Mouse (Mus musculus) midbrain, postnatal 0 days (tissue): Measurements from ENCODE around the gene Cfap57. TPM values are rescaled to one million over a fixed set of nuclear protein-coding genes. Genes with fewer than 3 reads are reported as not detected.
"Not testable (repeated sequence)": the region's sequence is repeated elsewhere in the genome, so short reads cannot be mapped to it uniquely, and the experiment has no call there.

Experiments used
- ATAC-seq: fragments of 200-750 bp; cut with Nextera tagmentation; 2 replicates; pipeline ENCODE4 v1.8.0; 2017; ENCODE audit warnings: moderate number of reproducible peaks, mild to moderate bottlenecking, moderate TSS enrichment, moderate library complexity; ENCODE audit not compliant: low FRiP score
- DNase-seq: peaks from one replicate; pipeline ENCODE4 v3.0.0-alpha.2; 2015; ENCODE audit warnings: low spot score
- H3K27ac ChIP-seq: fragments of 300-500 bp; sonication (generic); 2 replicates; pipeline ENCODE4 v1.5.1; 2014; ENCODE audit warnings: low read depth, mild to moderate bottlenecking, low read length, mixed read lengths
- H3K27me3 ChIP-seq: fragments of 300-500 bp; sonication (generic); 2 replicates; pipeline ENCODE4 v1.6.1; 2014; ENCODE audit warnings: low read length, control low read depth, mixed read lengths; ENCODE audit not compliant: insufficient read depth
- H3K36me3 ChIP-seq: fragments of 300-500 bp; sonication (generic); 2 replicates; pipeline ENCODE4 v1.6.1; 2014; ENCODE audit warnings: low read length, control low read depth, mixed read lengths; ENCODE audit not compliant: insufficient read depth
- H3K4me1 ChIP-seq: fragments of 300-500 bp; sonication (generic); 2 replicates; pipeline ENCODE4 v1.6.1; 2014; ENCODE audit warnings: mild to moderate bottlenecking, control low read depth, antibody characterized with exemption, low read length, mixed read lengths; ENCODE audit not compliant: insufficient read depth
- H3K4me2 ChIP-seq: fragments of 300-500 bp; sonication (generic); 2 replicates; pipeline ENCODE4 v1.6.1; 2014; ENCODE audit warnings: low read depth, mild to moderate bottlenecking, low read length, mixed read lengths; ENCODE audit not compliant: poor library complexity, severe bottlenecking
- H3K4me3 ChIP-seq: fragments of 300-500 bp; sonication (generic); 2 replicates; pipeline ENCODE4 v1.5.1; 2014; ENCODE audit warnings: low read depth, mild to moderate bottlenecking, low read length, moderate library complexity
- H3K9ac ChIP-seq: fragments of 300-500 bp; sonication (generic); replicated peaks from 2 replicates; pipeline ENCODE4 v1.6.1; 2014; ENCODE audit warnings: mild to moderate bottlenecking, low read length, moderate library complexity, mixed read lengths; ENCODE audit not compliant: poor library complexity, severe bottlenecking
- H3K9me3 ChIP-seq: fragments of 300-500 bp; sonication (generic); 2 replicates; pipeline ENCODE4 v1.6.1; 2016; ENCODE audit warnings: low read length, control low read depth
- CTCF ChIP-seq: IDR thresholded peaks from 2 replicates; pipeline ENCODE4 v1.5.1; 2016; ENCODE audit warnings: antibody characterized with exemption, mild to moderate bottlenecking
- WGBS: fragments of 180-500 bp; shearing (Covaris S2); extraction: QIAGEN DNeasy Blood & Tissue Kit; methylation state at CpG from one replicate; pipeline ENCODE4 v1.1.7; 2014; 5-methylcytosine and 5-hydroxymethylcytosine counted together
- polyA plus RNA-seq: library from polyadenylated mRNA; unstranded; fragments of >200 nt; fragmentation: Nextera tagmentation; extraction: Ambion mirVana; gene quantifications from 2 replicates; pipeline ENCODE4 v1.2.1, GENCODE M21; 2015
- total RNA-seq: library from RNA; depleted of rRNA; stranded (reverse); fragments of >200 nt; gene quantifications from 2 replicates; pipeline ENCODE4 v1.2.3, GENCODE M21; 2014

Cfap57 gene
- total and polyA plus RNA-seq, 2 experiments from 2014 or later, result 0.82 to 1.4 TPM

DNA sequence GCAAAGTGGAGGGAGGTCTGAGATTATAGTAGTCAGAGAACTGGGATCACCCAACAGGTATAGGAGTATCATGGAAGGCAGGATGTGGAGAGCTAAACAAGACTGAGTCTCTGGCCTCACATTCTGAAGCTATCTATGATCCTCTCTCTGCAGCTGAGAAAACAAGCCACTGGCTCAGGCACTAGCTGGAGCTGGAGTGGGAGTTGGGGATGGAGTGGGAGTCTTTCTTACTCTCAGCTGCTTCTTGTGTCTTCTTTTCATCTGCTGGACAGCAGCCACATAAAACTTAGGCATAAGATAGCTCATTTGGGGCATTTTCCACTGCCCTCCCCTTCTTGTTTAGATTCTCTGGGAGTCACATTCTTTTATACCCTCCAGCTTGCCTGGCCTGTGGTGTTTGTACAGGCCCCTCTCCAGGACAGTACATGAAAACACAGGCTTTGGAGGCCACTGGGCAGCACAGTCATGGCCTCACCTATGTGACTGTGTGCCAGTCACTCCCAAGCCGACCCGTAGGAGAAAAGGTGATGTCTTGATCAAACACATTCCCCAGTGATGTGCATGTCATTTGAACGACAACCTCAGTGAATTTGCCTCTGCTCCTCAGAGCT is 67.4 kb downstream of the Cfap57 start:
- no peaks in the 10 kb centered on the region for H3K36me3 ChIP-seq
- no peak overlapping the region for H3K4me2 ChIP-seq
- H3K4me1 ChIP-seq, result no peaks in the 10 kb centered on the region
- H3K4me3 ChIP-seq, result no peak overlapping the region
- H3K9ac ChIP-seq, result no peak overlapping the region
- no peak for TF ChIP-seq CTCF
- no peaks in the 10 kb centered on the region for H3K9me3 ChIP-seq
- no peak overlapping the region for H3K27ac ChIP-seq
- WGBS, result 76% methylated on average over 3 of the region's 3 CpGs
- ATAC-seq (no peak), DNase-seq (no peak)
- no peaks in the 10 kb centered on the region for H3K27me3 ChIP-seq

DNA sequence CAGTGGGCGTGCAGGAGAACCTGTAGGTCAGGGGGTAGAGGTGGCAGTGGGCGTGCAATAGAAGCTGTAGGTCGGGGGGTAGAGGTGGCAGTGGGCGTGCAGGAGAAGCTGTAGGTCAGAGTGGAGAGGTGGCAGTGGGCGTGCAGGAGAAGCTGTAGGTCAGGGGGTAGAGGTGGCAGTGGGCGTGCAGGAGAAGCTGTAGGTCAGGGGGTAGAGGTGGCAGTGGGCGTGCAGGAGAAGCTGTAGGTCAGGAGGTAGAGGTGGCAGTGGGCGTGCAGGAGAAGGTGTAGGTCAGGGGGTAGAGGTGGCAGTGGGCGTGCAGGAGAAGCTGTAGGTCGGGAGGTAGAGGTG is 72.5 kb downstream of the Cfap57 start:
- not testable (repeated sequence) for H3K9me3 ChIP-seq, H3K9ac ChIP-seq, H3K4me1 ChIP-seq, H3K36me3 ChIP-seq, H3K4me3 ChIP-seq, H3K27me3 ChIP-seq, H3K27ac ChIP-seq, ATAC-seq, H3K4me2 ChIP-seq
- DNase-seq, result peak; percentile 68
- 88% methylated on average over 10 of the region's 10 CpGs for WGBS

DNA sequence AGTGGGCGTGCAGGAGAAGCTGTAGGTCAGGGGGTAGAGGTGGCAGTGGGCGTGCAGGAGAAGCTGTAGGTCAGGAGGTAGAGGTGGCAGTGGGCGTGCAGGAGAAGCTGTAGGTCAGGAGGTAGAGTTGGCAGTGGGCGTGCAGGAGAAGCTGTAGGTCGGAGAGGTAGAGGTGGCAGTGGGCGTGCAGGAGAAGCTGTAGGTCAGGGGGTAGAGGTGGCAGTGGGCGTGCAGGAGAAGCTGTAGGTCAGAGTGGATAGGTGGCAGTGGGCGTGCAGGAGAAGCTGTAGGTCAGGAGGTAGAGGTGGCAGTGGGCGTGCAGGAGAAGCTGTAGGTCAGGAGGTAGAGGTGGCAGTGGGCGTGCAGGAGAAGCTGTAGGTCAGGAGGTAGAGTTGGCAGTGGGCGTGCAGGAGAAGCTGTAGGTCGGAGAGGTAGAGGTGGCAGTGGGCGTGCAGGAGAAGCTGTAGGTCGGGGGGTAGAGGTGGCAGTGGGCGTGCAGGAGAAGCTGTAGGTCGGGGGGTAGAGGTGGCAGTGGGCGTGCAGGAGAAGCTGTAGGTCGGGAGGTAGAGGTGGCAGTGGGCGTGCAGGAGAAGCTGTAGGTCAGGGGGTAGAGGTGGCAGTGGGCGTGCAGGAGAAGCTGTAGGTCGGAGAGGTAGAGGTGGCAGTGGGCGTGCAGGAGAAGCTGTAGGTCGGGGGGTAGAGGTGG is 73.0 kb downstream of the Cfap57 start:
- not testable (repeated sequence) for DNase-seq, H3K9me3 ChIP-seq

DNA sequence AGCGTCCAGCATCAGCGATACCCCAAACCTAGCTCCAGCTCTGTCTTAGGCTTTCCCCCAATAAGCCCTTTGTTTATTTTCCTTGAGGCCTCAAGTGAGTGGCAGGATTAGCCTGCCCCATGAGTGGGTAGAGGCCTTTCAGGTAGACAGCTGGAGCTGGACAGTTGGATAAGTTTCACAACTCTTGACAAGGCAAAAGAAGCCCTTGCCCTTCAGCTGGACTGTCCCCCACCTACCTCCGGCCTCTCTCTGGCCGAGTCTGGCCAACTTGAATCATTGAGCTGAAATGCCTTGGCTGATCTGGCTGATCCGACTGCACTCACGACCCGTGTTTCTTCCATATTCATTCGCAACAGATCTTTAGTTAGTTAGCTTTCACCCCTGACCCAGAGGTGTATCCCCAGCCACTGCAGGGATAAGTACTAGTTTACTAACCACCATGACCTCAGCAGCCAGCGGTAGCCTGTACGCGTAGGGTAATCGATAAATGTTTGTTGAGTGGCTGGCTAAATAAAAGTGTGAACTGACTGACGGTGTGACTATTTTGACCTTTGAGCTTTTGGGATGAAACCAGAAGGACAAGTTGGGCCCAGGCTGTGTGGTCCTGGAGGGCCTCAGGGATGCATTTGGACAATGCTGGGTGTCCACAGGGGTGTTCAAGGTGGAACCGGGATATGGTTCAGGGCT is 76.0 kb downstream of the Cfap57 start:
- no peak for DNase-seq
- Histone ChIP-seq H3K27me3 (peaks cover 4% of the 10 kb centered on the region; the same call in 1 of the 2 replicates), H3K4me2 (no peak overlapping the region), H3K9ac (no peak overlapping the region), H3K27ac (no peak overlapping the region), H3K9me3 (no peaks in the 10 kb centered on the region), H3K36me3 (no peaks in the 10 kb centered on the region), H3K4me3 (no peak overlapping the region), H3K4me1 (no peaks in the 10 kb centered on the region)
- ATAC-seq, result no peak
- 74% methylated on average over 14 of the region's 14 CpGs for WGBS
- TF ChIP-seq CTCF, result no peak

More for the DNA sequence above, 73.0 kb downstream of the Cfap57 start:
- WGBS, result 90% methylated on average over 22 of the region's 23 CpGs
- H3K36me3 ChIP-seq, H3K4me2 ChIP-seq, H3K27me3 ChIP-seq, H3K9ac ChIP-seq, H3K27ac ChIP-seq, ATAC-seq, H3K4me3 ChIP-seq, H3K4me1 ChIP-seq: not testable (repeated sequence)

DNA sequence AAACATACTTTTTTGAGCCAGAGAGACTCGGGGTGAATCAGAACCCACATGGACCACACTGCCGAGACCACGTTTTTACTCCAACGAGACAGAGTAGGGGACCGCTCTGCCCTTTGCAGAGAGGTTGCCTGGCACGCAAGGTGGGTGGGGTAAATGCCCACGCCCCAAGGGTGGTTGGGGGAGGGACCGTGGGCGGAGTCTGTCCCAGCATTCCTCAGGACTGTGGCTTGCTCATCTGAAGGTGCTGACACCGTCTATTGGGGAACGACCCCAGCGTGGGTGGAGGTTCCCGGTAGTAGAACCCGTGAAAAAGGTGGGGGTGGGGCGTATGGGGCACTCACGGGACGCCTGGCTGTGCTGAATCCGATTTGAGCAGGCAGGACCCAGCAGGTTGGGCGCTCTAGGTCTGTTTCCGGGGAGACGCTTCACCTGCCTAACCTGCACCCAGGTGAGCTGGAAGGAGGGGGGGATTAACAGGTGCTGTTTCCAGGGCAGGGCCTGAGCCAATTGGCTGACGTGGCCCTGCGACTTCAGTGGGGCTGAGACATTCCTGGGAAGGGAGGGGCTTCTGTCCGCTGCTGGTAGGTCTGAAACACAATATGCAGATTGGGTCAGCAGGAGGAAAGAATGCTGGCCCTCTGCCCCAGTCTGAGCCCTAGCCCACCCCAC is 76.9 kb downstream of the Cfap57 start, which contains the start of gene Tmem125:
Gene Tmem125, minus strand, starts transcription at position 453 of the 669 bp plus-strand sequence.
- Histone ChIP-seq H3K36me3 (no peaks in the 10 kb centered on the region), H3K27ac (no peak within 1 kb of the TSS), H3K9me3 (no peaks in the 10 kb centered on the region), H3K9ac (peak within 1 kb of the TSS; percentile 20; the same call in 1 of the 2 replicates), H3K27me3 (peaks cover 4% of the 10 kb centered on the region; the same call in 1 of the 2 replicates), H3K4me1 (no peaks in the 10 kb centered on the region), H3K4me3 (peak within 1 kb of the TSS; percentile 26), H3K4me2 (peak within 1 kb of the TSS; percentile 53)
- DNase-seq (no peak), ATAC-seq (peak; percentile 38; the same call in 1 of the 2 replicates)
- TF ChIP-seq CTCF, result no peak
- 4% methylated on average over 24 of the region's 24 CpGs for WGBS
